Mouse (Mus musculus) embryonic facial prominence, embryonic 10.5 days (tissue): ENCODE measurements around the gene Plcb4. TPM values are rescaled to one million over a fixed set of nuclear protein-coding genes. Genes with fewer than 3 reads are reported as not detected.

Experiments used
- DNase-seq: peaks from one replicate; pipeline ENCODE4 v3.0.0-alpha.2; 2017; ENCODE audit warnings: low spot score
- H3K27ac ChIP-seq: fragments of 300-500 bp; sonication (generic); replicated peaks from 2 replicates; pipeline ENCODE4 v1.5.1; 2016; ENCODE audit warnings: mild to moderate bottlenecking
- H3K27me3 ChIP-seq: fragments of 300-500 bp; sonication (generic); replicated peaks from 2 replicates; pipeline ENCODE4 v1.6.1; 2016; ENCODE audit warnings: low read depth, mild to moderate bottlenecking; ENCODE audit not compliant: poor library complexity, severe bottlenecking
- H3K36me3 ChIP-seq: fragments of 300-500 bp; sonication (generic); replicated peaks from 2 replicates; pipeline ENCODE4 v1.6.1; 2016; ENCODE audit warnings: mild to moderate bottlenecking, moderate library complexity
- H3K4me1 ChIP-seq: fragments of 300-500 bp; sonication (generic); 2 replicates; pipeline ENCODE4 v1.6.1; 2016
- H3K4me3 ChIP-seq: fragments of 300-500 bp; sonication (generic); 2 replicates; pipeline ENCODE4 v1.5.1; 2016; ENCODE audit warnings: mild to moderate bottlenecking, moderate library complexity
- H3K9me3 ChIP-seq: fragments of 300-500 bp; sonication (generic); 2 replicates; pipeline ENCODE4 v1.6.1; 2016; ENCODE audit warnings: mild to moderate bottlenecking
- WGBS: fragments of 180-500 bp; shearing (Covaris S2); methylation state at CpG from one replicate; pipeline ENCODE4 v1.1.7; 2016; 5-methylcytosine and 5-hydroxymethylcytosine counted together
- polyA plus RNA-seq: library from polyadenylated mRNA; unstranded; fragments of >200 nt; fragmentation: Nextera tagmentation; extraction: Ambion mirVana; gene quantifications from 2 replicates; pipeline ENCODE4 v1.2.1, GENCODE M21; 2016

Plcb4 gene
- polyA plus RNA-seq, 1 experiment from 2014 or later = 16.1 TPM

GRCm38 (mm10) chr2:135652040-135652439, 6.8 kb upstream of the Plcb4 start:
- no peaks in the 10 kb centered on the region for H3K9me3 ChIP-seq
- H3K27ac ChIP-seq = no peak overlapping the region
- no peaks in the 10 kb centered on the region for H3K27me3 ChIP-seq
- no peaks in the 10 kb centered on the region; the same call in 1 of the 2 replicates for H3K4me1 ChIP-seq
- H3K36me3 ChIP-seq = no peaks in the 10 kb centered on the region
- no peak overlapping the region for H3K4me3 ChIP-seq
- WGBS = 93% methylated on average over 6 of the region's 6 CpGs
- DNase-seq = no peak

GRCm38 (mm10) chr2:135652451-135652850, 6.4 kb upstream of the Plcb4 start:
- H3K27me3 ChIP-seq = no peaks in the 10 kb centered on the region
- no peak for DNase-seq
- no peak overlapping the region for H3K27ac ChIP-seq
- H3K4me1 ChIP-seq = no peaks in the 10 kb centered on the region; the same call in 1 of the 2 replicates
- WGBS = 94% methylated on average over 4 of the region's 4 CpGs
- no peaks in the 10 kb centered on the region for H3K36me3 ChIP-seq
- no peak overlapping the region for H3K4me3 ChIP-seq
- no peaks in the 10 kb centered on the region for H3K9me3 ChIP-seq

GRCm38 (mm10) chr2:135655948-135656347, 2.9 kb upstream of the Plcb4 start:
- H3K9me3 ChIP-seq = no peaks in the 10 kb centered on the region
- DNase-seq = no peak
- no peak overlapping the region for H3K4me3 ChIP-seq
- no peaks in the 10 kb centered on the region for H3K36me3 ChIP-seq
- WGBS = 85% methylated on average over 1 of the region's 1 CpGs
- peaks cover 9% of the 10 kb centered on the region for H3K4me1 ChIP-seq
- no peaks in the 10 kb centered on the region for H3K27me3 ChIP-seq
- H3K27ac ChIP-seq = no peak overlapping the region

GRCm38 (mm10) chr2:135656586-135656985, 2.2 kb upstream of the Plcb4 start:
- Histone ChIP-seq H3K36me3 (no peaks in the 10 kb centered on the region), H3K27me3 (no peaks in the 10 kb centered on the region), H3K9me3 (no peaks in the 10 kb centered on the region), H3K4me1 (peaks cover 9% of the 10 kb centered on the region), H3K4me3 (no peak overlapping the region), H3K27ac (no peak overlapping the region)
- DNase-seq = no peak
- WGBS = 78% methylated on average over 6 of the region's 6 CpGs

- H3K9me3 ChIP-seq = no peaks in the 10 kb centered on the region; the same call in 1 of the 2 replicates
- under 1% methylated on average over 90 of the region's 97 CpGs for WGBS
- peak overlapping the region; percentile 87 for H3K4me3 ChIP-seq
- DNase-seq = peak; percentile 82
- H3K36me3 ChIP-seq = peaks cover 8% of the 10 kb centered on the region; the same call in 1 of the 2 replicates
- H3K27me3 ChIP-seq = no peaks in the 10 kb centered on the region
- peaks cover 9% of the 10 kb centered on the region for H3K4me1 ChIP-seq
- peak overlapping the region; percentile 100 for H3K27ac ChIP-seq
These were observed 775 bp downstream of the Plcb4 start for GRCm38 (mm10) chr2:135659391-135660180.

GRCm38 (mm10) chr2:135660816-135661215, 2.0 kb downstream of the Plcb4 start:
- H3K9me3 ChIP-seq = no peaks in the 10 kb centered on the region; the same call in 1 of the 2 replicates
- 67% methylated on average over 4 of the region's 4 CpGs for WGBS
- no peak overlapping the region for H3K27ac ChIP-seq
- peaks cover 11% of the 10 kb centered on the region; the same call in 1 of the 2 replicates for H3K36me3 ChIP-seq
- no peaks in the 10 kb centered on the region for H3K27me3 ChIP-seq
- peaks cover 9% of the 10 kb centered on the region for H3K4me1 ChIP-seq
- H3K4me3 ChIP-seq = no peak overlapping the region
- no peak for DNase-seq

- DNase-seq = no peak
- Histone ChIP-seq H3K27ac (no peak overlapping the region), H3K9me3 (no peaks in the 10 kb centered on the region; the same call in 1 of the 2 replicates), H3K4me3 (no peak overlapping the region), H3K27me3 (no peaks in the 10 kb centered on the region), H3K36me3 (peaks cover 15% of the 10 kb centered on the region; the same call in 1 of the 2 replicates), H3K4me1 (no peaks in the 10 kb centered on the region)
- WGBS = 67% methylated on average over 1 of the region's 1 CpGs
These were observed 5.0 kb downstream of the Plcb4 start for GRCm38 (mm10) chr2:135663785-135664184.

GRCm38 (mm10) chr2:135667496-135667895, 8.7 kb downstream of the Plcb4 start:
- H3K9me3 ChIP-seq = no peaks in the 10 kb centered on the region; the same call in 1 of the 2 replicates
- no peak overlapping the region for H3K4me3 ChIP-seq
- H3K27me3 ChIP-seq = no peaks in the 10 kb centered on the region
- H3K27ac ChIP-seq = no peak overlapping the region
- DNase-seq = no peak
- no peaks in the 10 kb centered on the region for H3K4me1 ChIP-seq
- H3K36me3 ChIP-seq = peaks cover 15% of the 10 kb centered on the region; the same call in 1 of the 2 replicates
- 94% methylated on average over 2 of the region's 2 CpGs for WGBS

GRCm38 (mm10) chr2:135672459-135673104, 13.8 kb downstream of the Plcb4 start:
- no peaks in the 10 kb centered on the region for H3K4me1 ChIP-seq
- H3K27ac ChIP-seq = no peak overlapping the region
- H3K4me3 ChIP-seq = no peak overlapping the region
- no peaks in the 10 kb centered on the region for H3K9me3 ChIP-seq
- no peaks in the 10 kb centered on the region for H3K36me3 ChIP-seq
- no peaks in the 10 kb centered on the region for H3K27me3 ChIP-seq
- 78% methylated on average over 10 of the region's 10 CpGs for WGBS
- DNase-seq = no peak

- H3K4me3 ChIP-seq = no peak overlapping the region
- no peaks in the 10 kb centered on the region for H3K36me3 ChIP-seq
- H3K9me3 ChIP-seq = no peaks in the 10 kb centered on the region
- no peak overlapping the region for H3K27ac ChIP-seq
- no peak for DNase-seq
- no peaks in the 10 kb centered on the region for H3K4me1 ChIP-seq
- H3K27me3 ChIP-seq = no peaks in the 10 kb centered on the region
- 89% methylated on average over 8 of the region's 8 CpGs for WGBS
These were observed 14.8 kb downstream of the Plcb4 start for GRCm38 (mm10) chr2:135673649-135674048.

GRCm38 (mm10) chr2:135675284-135675683, 16.5 kb downstream of the Plcb4 start:
- WGBS = 93% methylated on average over 5 of the region's 5 CpGs
- Histone ChIP-seq H3K9me3 (no peaks in the 10 kb centered on the region), H3K4me1 (no peaks in the 10 kb centered on the region), H3K27me3 (no peaks in the 10 kb centered on the region), H3K27ac (no peak overlapping the region), H3K36me3 (no peaks in the 10 kb centered on the region), H3K4me3 (no peak overlapping the region)
- no peak for DNase-seq

- no peak for DNase-seq
- Histone ChIP-seq H3K4me3 (no peak overlapping the region), H3K27ac (no peak overlapping the region), H3K36me3 (no peaks in the 10 kb centered on the region), H3K9me3 (no peaks in the 10 kb centered on the region), H3K27me3 (no peaks in the 10 kb centered on the region), H3K4me1 (no peaks in the 10 kb centered on the region)
- WGBS = 74% methylated on average over 8 of the region's 8 CpGs
These were observed 18.2 kb downstream of the Plcb4 start for GRCm38 (mm10) chr2:135676978-135677501.
